Mouse (Mus musculus): Measurements from ENCODE around the gene Vti1a. TPM values are rescaled to one million over a fixed set of nuclear protein-coding genes. Genes with fewer than 3 reads are reported as not detected.

The Vti1a gene
- 10 to 100 TPM; 16.0 to 16.2 TPM for total RNA-seq (2021)
- long read RNA-seq, experiment 1, transcript Vti1a-201 (8 exons, 3,405 nt) = major isoform, 5 of 37 reads
- long read RNA-seq, experiment 1, partial matches to known transcripts = 6 of 37 reads
- long read RNA-seq, experiment 1, other reads (novel, unspliced or antisense) = 26 of 37 reads
- long read RNA-seq, experiment 2, full-length matches to known transcripts = 11 of 36 reads
- long read RNA-seq, experiment 2, partial matches to known transcripts = 7 of 36 reads
- long read RNA-seq, experiment 2, other reads (novel, unspliced or antisense) = 18 of 36 reads

DNA sequence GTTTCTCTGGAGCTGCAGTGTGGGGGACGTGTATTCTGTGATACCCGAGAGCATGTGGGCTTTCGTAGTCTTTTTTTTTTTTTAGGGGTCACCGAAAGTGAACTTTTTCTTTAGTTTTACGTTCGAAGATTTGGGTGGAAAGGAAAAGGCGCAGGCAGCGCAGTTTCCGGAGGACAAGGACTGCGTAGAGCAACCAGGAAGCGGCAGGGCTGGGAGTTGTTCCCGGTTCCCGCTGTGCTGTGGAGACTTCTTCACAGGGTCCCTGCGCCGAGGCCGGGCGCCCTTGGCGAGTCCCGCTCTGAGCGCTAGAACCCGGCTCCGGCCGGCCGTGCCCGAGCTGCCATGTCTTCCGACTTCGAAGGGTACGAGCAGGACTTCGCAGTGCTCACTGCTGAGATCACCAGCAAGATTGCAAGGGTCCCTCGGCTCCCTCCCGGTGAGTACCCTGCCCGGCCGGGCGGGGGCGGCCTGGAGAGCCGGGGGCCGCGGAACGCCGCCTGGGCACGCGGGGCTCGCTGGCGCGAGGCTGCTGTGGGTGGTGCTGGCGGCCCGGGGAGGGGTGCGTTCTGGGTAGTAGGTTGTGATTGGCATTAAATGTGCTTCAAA, at the start of gene Vti1a:
Gene Vti1a (plus strand): TSS at position 187 of the 606 bp plus-strand sequence.
- peak; percentile 83 for DNase-seq

DNA sequence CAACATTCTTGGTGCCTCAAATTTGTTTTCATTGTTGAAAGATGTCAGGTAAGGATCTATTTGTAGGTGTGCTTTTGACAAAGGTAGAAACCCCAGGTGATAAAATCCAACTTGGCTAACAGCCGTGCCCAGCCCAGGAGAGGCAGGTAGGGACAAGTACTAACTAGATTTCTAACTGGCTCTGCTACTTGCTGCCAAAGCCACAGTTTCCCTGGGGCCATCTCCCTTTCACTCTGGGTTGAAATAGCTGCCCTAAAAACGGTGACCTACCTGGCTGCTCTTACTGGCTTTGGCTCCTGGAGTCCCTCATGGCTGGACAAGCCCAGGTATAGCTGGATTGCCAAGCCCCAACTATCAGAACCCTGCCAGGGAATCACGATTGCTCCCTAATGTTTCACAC, 49.3 kb upstream of the Vti1a start:
- no peak for DNase-seq

DNA sequence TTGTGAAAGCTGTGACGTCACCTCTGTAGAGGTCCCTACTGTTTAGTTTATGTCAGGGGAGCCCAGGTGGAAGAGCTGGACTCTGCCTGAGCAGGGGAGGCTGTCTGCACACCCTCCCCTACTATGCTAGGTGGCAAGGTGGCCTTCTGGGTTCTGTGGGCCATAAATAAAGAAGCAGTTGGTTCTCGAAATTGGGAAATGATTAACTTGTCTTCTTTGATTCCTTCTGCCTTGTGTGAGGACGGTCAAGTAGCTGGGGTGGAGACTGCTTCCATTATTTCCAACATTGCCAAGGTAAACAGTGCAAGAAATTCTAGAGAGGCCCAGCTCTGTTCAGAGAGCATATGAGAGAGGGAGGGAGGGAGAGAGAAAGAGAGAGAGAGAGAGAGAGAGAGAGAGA, 47.9 kb upstream of the Vti1a start:
- no peak for DNase-seq

DNA sequence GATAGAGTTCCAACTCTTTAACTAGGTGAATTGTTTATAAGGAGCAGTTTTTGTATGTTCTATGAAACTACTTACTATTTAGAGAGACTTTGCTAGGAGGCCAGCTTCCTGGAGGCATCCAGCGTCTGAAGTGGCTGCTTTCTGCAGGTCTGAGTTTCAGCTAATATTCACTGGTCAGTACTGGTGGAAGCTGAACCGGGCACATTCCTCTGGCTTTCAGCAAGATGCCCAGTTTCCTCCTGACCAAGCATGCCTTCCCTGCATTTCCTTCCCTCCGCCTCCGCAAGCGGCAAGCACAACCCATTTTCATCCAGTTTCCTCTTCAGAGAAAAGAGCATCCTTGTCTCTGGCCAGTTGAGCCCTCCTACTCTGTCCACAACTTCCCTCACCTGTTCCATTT, 47.0 kb upstream of the Vti1a start:
- no peak for DNase-seq

DNA sequence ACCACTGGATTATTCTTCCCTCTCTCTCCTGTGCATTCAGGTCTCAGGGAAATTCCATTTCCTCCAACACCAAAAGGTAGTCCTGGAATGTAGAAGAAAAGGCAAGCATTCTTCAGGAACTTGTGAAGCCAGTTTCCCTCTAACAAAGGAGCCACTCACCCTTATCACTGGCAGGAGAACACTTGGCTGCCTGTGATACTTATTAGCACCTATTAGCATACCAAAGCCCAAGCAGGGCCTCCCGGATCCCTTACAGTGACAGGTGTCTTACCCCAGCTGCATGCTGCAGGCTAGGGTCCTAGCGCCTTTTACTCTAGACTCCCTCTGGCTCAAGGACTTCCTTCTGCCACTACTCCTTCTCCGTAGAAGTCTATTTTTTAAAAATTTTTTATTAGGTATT, 44.6 kb upstream of the Vti1a start:
- DNase-seq = no peak

DNA sequence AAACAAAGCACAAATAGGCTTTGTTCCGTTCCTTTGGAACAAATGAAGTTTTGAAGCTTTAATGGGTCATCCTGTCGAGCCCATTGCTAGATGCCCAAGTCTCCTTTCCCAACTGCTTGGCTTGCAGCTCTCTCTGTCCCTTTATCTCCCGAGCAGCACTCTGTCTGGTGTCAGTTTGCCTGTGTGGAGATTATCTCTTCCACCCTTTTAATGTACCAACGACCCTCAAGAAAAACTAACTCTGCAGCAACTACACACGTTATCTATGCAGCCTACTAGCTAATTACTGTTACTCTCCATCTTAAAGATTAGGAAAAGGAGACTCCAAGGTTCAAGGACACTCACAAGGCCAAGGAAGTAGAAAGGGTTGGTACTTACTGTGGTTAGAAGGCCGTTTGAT, 42.8 kb upstream of the Vti1a start:
- DNase-seq = no peak

DNA sequence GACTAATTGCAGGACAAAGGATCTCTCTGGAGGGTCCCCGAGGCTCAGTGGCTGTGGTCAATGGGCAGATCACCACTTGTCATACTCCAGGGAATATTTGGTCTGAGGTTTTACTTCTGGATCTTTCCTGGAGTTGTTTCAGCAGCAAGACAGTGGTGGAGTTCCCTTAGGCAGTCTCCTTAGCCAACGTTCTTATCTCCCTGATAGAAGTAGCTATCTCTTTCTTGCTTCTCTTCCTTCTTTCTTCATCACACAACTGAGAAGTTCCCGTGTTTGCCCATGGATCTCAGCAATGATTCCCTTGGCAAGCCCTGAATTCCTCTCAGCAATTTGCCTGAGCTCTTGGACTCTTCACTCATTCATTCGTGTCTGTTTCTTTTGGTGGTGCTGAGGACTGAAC, 40.0 kb upstream of the Vti1a start:
- no peak for DNase-seq

DNA sequence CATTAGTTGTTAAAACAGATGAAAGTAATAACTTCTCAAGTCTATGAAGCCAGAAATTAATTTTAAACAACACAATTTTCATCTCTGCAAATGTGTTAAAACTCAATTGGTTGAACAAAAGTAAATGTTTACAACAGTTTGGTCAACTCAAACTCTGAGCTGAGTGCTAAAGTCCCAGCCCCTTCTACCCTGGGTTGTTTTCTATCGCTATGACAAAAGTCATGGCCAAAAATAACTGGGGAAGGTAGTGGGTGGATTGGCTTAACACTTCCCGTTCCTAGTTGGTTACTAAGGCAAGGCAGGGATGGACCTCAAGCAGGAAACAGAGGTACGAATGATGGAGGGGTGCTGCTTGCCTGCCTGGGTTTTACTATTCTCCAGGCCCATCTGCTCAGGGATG, 39.3 kb upstream of the Vti1a start:
- no peak for DNase-seq

DNA sequence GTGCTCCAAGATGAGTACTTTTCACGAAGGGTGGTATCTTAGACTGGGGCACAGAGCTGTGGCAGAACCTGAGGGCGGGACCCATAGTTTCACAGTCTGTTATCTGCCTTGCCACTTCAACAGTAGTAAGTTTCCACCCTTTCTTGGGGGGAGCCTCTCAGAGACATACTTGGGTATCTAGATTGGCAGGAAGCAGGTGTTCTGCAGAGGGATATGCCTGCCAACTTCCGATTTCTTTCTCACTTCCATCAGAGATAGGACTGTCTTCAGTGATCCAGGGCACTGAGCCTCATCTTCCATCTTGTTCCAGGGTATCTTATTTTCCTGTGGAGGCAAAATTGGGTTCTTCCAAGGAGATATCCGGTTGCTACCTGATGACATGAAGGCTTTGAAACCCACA, 32.0 kb upstream of the Vti1a start:
- DNase-seq = no peak

DNA sequence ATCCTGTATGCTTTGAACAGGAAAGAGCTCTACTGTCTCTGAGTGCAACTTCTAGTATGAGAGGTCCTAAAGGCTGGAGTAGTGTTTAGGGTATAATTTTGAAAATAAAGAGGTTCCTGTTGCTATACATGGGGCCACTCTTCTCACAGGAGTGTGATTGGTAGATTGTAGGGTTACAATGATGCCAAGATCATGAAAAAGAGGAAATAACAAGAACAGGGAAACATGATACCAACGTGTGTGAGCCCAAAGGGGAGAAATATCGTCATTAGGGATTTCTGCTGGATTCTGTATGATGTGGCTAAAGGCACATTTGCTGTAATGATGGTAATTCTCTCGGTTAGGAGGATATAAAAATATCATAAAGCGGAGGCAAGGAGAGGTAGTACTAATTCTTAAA, 30.1 kb upstream of the Vti1a start:
- DNase-seq = no peak

DNA sequence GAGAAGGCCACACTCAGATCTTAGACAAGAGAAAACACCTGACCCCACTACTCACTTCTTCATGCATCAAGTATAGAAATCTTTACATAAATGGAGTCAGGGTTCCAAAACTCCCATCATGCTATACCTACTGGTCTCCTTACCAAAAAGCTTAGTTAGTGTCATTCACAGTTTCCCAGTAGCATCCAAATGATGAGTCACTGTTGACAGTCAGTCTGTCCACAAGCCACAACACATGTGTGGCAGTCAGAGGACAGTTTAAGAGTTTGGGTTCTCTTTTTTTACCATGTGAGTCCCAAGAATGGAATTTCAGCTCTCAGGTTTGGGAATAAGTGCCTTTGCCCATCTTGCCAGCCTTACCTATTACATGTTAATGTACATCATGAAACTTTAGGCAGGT, 27.1 kb upstream of the Vti1a start:
- DNase-seq = no peak

DNA sequence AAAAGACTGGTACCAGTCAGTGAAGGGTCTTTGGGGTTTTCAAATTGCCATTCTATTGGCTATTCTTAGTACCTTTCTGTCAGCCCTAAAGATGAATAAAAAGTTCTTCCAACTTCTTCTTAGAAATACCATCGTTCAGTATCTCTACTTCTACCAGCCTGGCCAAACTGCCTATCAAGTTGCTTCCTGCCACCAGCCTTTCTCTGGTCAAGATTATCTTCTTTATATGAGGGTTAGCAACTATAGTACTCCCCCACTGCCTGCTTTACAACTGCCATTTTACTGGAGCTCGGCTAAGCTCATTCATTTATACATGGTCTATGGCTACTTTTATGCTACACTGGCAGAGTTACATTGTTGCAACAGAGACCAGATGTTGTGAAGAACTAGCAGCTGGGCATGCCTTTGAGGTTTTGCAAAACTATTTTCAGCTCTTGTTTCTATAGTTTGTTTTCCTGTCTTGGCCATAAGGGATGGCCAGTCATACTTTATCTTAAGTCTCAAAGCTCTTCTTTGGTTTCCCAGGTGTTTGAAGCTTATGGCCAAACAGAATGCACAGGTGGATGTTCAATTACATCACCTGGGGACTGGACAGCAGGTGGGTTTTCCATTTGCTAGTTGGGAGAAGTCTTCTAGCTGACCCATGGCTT, 25.3 kb upstream of the Vti1a start:
- DNase-seq = no peak

DNA sequence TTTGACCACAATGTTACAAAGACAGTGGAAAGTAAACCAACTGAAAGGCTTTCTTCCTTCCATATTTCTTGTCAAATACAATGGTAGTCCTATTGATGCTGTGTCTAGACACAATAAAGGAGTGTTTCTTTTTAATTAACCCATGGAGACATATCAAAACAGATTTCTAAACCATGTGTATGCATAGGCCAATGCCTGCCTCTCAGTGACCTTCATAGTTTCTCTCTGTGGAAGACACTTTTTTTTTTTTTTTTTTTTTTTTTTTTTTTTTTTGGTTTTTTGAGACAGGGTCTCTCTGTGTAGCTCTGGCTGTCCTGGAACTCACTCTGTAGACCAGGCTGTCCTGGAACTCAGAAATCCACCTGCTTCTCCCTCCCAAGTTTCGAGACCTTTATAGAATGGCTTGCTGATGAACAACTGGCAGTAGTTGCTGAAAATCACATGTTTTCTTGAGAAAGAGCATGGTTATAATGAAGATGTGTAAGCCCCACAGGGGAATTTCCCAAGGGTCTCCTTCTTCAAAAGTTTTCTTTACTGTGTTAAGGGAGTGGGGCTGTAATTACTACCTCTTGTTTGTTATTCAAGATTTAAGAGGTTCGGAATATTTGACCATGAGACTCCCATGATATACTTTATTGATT, 23.8 kb upstream of the Vti1a start:
- no peak for DNase-seq

DNA sequence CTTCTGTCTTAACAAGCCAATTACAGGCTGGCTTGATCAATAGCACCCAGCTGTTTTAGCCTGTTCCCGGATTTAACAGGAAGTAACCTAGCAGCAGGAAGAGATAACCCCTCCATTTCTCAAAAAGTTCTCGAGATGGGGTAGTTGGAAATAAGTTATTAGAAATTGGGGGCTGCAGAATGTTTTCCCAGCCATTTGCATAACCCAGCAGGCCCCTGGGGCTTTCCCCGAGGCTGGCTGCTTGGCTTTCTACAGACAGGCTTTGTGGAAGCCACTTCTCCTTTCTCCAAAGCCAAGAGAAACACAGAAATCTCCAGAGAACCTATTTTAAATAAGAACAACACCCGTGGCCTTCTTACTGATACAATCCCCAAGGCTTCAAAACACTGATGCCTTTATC, 22.9 kb upstream of the Vti1a start:
- DNase-seq = no peak

DNA sequence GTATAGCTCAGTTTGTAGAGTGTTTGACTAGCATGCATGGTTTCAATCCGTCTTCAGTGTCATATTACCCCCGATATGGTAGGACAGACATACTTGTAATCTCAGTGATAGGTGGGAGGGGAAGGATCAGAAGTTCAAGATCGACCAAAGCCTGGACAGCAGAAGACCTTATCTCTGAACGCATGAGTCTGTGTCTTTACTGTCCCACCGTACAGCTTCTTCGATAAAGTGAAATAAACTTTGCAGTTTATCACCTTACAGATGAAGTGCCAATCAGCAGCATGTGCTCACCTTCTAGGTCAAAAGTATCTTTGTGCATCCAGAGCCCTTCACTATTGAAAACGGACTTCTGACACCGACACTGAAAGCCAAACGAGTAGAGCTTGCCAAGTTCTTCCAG, 21.0 kb upstream of the Vti1a start:
- no peak for DNase-seq

DNA sequence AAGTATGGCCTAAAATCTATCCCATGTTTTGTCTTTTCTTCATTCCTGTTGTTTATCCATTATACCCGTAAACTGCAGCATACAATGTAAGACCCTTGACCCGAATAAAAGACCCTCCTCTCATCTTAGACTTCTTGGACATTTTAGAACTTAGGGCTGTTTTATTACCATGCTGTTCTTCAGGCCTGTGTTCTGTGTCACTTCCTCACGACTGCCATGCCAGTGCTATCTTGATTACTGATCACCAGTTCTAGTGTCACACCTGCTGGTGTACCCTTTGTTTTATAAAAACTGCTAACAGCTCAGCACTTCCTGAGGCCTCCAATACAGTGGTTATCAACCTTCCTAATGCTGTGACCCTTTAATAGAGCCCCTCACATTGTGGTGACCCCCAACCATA, 20.5 kb upstream of the Vti1a start:
- no peak for DNase-seq

DNA sequence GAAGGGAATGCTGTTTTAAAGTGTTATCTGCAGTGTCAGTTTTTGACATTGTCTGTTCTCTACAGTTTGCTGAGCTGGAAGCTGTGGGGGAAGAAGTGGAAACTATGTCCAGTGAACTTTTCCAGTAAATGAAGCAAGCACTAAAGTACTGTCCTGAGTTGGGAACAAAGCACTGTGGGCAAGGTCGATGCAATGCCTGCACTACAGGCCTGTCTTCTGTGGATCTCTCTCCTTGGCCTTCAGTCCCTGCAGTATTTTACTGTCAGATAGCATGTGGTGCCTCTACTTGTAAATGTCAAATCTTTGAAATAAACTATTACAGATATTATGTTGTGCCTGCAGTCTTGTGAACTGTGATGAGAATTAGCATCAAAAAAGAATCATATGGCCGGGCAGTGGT, 19.8 kb upstream of the Vti1a start:
- no peak for DNase-seq

DNA sequence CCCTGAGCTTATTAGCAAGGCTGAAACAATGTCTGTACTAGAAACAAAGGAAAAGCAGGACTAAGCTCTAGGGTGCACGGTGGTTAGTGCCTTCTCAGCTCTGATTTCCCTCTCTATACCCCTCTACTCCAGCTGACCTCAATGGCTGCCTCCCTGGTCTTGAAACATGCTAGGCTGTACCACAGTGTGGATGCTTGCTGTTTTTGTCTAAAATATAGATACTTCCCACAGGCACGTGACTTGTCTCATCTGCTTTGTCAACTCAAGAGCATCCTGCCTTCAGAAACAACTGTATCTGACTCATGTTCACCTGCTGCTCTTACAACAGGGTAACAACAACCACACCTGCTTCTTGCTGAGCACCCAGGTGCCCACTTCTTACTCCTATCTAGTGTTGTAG, 18.6 kb upstream of the Vti1a start:
- DNase-seq = no peak

DNA sequence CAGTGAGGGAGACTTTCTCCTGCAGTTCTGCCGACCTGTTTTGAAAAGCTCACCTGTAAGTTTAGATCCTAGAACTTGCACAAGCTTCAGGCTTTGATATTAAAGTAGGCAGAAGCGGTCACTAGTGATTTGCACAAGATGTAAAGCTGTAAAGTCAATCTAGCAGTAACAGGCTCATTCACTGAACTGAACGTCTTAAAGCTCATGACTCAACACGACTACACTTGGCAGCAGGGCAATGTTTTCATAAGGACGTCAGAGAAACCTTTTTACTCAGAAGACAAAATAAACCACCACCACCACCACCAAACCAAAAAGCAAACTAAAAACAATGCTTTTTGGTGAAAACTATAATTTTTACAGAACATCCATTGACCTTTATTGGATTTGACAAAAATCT, 18.1 kb upstream of the Vti1a start:
- DNase-seq = no peak

DNA sequence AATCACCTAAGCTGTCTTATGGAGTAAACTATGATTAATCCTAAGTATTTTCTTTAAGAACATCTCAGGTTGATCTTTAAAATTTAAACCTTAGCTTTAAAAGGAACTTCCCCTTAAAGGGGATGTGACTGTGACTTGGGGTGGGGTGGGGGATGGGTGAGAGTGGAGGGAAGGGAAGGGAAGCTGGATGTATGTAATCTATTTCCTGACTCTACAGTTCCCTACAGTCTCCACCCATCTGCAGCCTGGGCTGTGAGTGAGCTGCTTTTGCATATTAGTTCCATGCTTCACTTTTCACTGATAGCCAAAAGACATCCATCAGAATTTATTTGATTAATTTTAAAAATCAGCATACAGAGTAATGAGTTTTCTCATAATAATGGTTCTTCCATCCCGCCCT, 16.7 kb upstream of the Vti1a start:
- no peak for DNase-seq

DNA sequence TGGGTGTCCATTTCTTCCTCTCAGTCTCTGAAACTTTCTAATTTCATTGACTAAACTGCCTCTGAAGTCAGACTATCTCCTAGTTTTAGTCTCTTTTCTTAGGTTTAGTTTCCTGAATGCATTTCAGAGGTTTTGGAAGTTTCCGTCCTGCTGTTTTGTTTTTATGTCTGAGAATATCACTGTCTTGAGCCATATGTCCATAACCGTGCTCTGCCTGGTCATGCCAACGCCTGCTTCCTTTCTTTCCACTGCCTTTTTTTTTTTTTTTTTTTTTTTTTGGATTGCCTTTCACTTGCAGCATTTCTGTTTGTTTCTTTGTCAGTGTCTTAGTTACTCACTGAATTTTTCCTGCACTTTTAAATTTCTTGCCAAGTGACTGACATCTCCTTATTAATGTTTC, 15.6 kb upstream of the Vti1a start:
- no peak for DNase-seq

DNA sequence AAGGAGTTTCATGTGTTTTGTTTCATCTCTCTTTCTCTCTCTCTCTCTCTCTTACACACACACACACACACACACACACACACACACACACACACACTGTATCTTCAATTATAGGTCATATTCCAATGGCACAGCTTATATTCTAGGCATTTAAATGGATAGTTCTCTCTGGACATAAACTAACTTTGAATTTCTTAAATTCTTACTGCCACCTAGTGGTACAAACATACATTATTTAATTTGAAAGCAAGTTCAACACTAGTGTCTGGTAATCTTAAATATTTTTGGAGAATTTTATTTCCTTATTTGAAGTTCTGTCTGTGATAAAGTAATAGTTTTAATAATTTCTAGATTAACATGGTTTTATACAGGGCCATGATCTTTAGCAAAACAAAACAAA, 11.1 kb upstream of the Vti1a start:
- no peak for DNase-seq

DNA sequence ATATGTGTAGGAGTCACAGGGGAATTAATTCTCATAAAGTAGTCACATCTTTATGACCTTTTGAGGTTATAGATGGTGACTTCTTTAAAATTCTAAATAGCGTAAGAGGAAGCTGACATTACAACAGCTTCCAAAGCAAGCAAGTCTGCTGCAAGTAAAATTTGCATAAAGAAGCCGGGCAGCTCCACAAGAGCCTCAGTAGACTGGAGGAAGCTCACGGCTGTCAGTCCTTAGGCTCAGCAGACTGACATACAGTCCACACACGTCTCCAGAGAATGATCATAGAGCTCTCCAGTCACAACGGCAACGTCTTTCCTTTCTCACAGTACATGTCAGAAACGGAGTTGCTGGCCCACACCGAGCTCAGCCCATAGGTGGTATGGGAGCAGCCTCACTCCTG, 4.2 kb upstream of the Vti1a start:
- no peak for DNase-seq

DNA sequence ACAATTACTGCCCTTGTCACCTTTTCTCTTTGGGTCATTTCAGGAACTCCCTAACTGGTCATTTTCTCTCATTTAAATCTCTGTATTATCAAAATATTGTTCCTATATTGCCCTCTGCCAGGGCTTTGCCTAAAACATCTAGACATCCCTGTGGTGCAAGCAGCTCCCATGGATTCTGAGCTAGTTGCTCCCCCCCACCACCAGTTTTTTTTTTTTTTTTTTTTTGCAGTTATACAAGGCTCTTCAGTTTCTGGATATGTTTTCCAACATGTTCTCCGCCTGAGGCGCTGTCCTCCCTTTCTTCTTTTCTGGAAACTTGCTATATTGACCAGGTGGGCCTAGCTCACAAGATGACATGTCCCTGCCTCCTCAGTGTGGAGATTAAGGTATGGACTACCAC, 2.4 kb upstream of the Vti1a start:
- DNase-seq = no peak
